Mouse (Mus musculus) kidney, embryonic 15.5 days (tissue): Measurements from ENCODE around the gene Eif5. TPM values are rescaled to one million over a fixed set of nuclear protein-coding genes. Genes with fewer than 3 reads are reported as not detected.

ENCODE experiments used
- polyA plus RNA-seq: library from polyadenylated mRNA; unstranded; fragments of >200 nt; fragmentation: Nextera tagmentation; extraction: Ambion mirVana; gene quantifications from 2 replicates; pipeline ENCODE4 v1.2.1, GENCODE M21; 2015

Eif5 gene
- polyA plus RNA-seq, 1 experiment from 2014 or later: 577 TPM

Other genes starting within 250 kb of the Eif5 start
- gene Cdc42bpb, start 160.3 kb upstream of the Eif5 start, polyA plus RNA-seq: 31.9 and 40.0 TPM in 2 replicates
- gene Lbhd2, start 131.2 kb upstream of the Eif5 start, polyA plus RNA-seq: 5.5 and 7.0 TPM in 2 replicates
- 16.8 and 17.8 TPM in 2 replicates for gene Exoc3l4, start 121.0 kb upstream of the Eif5 start, polyA plus RNA-seq
- 19.5 and 22.9 TPM in 2 replicates for gene Tnfaip2, start 95.5 kb upstream of the Eif5 start, polyA plus RNA-seq
- gene Gm266, start 52.2 kb upstream of the Eif5 start, polyA plus RNA-seq: 91.7 and 93.3 TPM in 2 replicates
- gene Mark3, start 36.5 kb downstream of the Eif5 start, polyA plus RNA-seq: 39.7 and 50.3 TPM in 2 replicates
- 126 and 154 TPM in 2 replicates for gene Ckb, start 134.3 kb downstream of the Eif5 start, polyA plus RNA-seq
- 10.7 and 12.8 TPM in 2 replicates for gene Trmt61a, start 140.1 kb downstream of the Eif5 start, polyA plus RNA-seq
- gene Bag5, start 175.2 kb downstream of the Eif5 start, polyA plus RNA-seq: 51.4 and 53.6 TPM in 2 replicates
- 53.5 and 57.4 TPM in 2 replicates for gene Apopt1, start 175.2 kb downstream of the Eif5 start, polyA plus RNA-seq
- 81.8 and 98.5 TPM in 2 replicates for gene Klc1, start 220.8 kb downstream of the Eif5 start, polyA plus RNA-seq